Mouse (Mus musculus) CH12.LX (cell line): ENCODE results near the gene Aurkaip1.

ENCODE experiments used
- CTCF ChIP-seq, 2 experiments: IDR thresholded peaks in 1 of 2; conservative IDR thresholded peaks in 1 of 2; 2 replicates each; pipeline ENCODE4 v1.5.1; 2011 to 2012; ENCODE audit warnings: low read depth in 2 of 2, low read length in 2 of 2, improper control_type of control experiment in 1 of 2, inconsistent platforms in 1 of 2, mild to moderate bottlenecking in 1 of 2, moderate library complexity in 1 of 2
- GABPA ChIP-seq: IDR thresholded peaks from 2 replicates; pipeline ENCODE4 v1.6.1; 2012; ENCODE audit warnings: low read depth, low read length, improper control_type of control experiment, inconsistent platforms; ENCODE audit not compliant: insufficient replicate concordance
- JUND ChIP-seq: conservative IDR thresholded peaks from 2 replicates; pipeline ENCODE4 v1.6.1; 2011; ENCODE audit warnings: low read depth, low read length, improper control_type of control experiment
- NELFE ChIP-seq: IDR thresholded peaks from 2 replicates; pipeline ENCODE4 v1.6.1; 2011; ENCODE audit warnings: low read depth, low read length, improper control_type of control experiment
- SMC3 ChIP-seq: IDR thresholded peaks from 2 replicates; pipeline ENCODE4 v1.6.1; 2011; ENCODE audit warnings: low read depth, low read length, improper control_type of control experiment
- TCF12 ChIP-seq: IDR thresholded peaks from 2 replicates; pipeline ENCODE4 v1.6.1; 2014; ENCODE audit warnings: low read depth, mild to moderate bottlenecking, inconsistent platforms, low read length, improper control_type of control experiment

GRCm38 (mm10) chr4:155841003-155841454 lies 10.0 kb downstream of the Aurkaip1 start:
- TF ChIP-seq CTCF (conservative IDR thresholded peaks at IDR 0.05 in 1 of 2, IDR thresholded peaks at IDR 0.05 in 1 of 2; ENCODE audit: low read depth in 2 of 2, low read length in 2 of 2) (peak in 1 of 2 experiments; percentile 53; a peak in 2 of 4 replicates), JUND (no peak), TCF12 (no peak), NELFE (no peak), GABPA (no peak), SMC3 (peak; percentile 23)
